Mouse (Mus musculus) cerebellum, adult 2 months (tissue): ENCODE measurements at regions not wholly inside any gene's neighbourhood (a gene's known extent, or its start where the extent isn't known, plus 50 kb on each side); places are given as distances from the start of the nearest gene placed in this dataset.

Experiments
- DNase-seq, 2 experiments: peaks; one replicate each; pipeline ENCODE4 v3.0.0; 2021
- H3K27ac ChIP-seq: fragments of 200-500 bp; 2 replicates; pipeline ENCODE4 v1.5.1; 2012; ENCODE audit warnings: low read length, control low read depth, inconsistent platforms; ENCODE audit not compliant: insufficient read depth
- H3K27me3 ChIP-seq: fragments of 200-500 bp; 2 replicates; pipeline ENCODE4 v1.6.1; 2012; ENCODE audit warnings: inconsistent platforms, mild to moderate bottlenecking, low read length, moderate library complexity; ENCODE audit not compliant: control insufficient read depth, insufficient read depth
- H3K4me1 ChIP-seq: fragments of 200-500 bp; 2 replicates; pipeline ENCODE4 v1.6.1; 2011; ENCODE audit warnings: low read length; ENCODE audit not compliant: control insufficient read depth, insufficient read depth
- H3K4me3 ChIP-seq: fragments of 200-500 bp; replicated peaks from 2 replicates; pipeline ENCODE3; 2011; ENCODE audit warnings: mild to moderate bottlenecking, low read depth, low read length, control low read depth; ENCODE audit not compliant: insufficient read depth
- CTCF ChIP-seq: fragments of 200-500 bp; IDR thresholded peaks from 2 replicates; pipeline ENCODE4 v1.5.1; 2011; ENCODE audit warnings: low read depth, mild to moderate bottlenecking, control low read depth, low read length, moderate library complexity, borderline replicate concordance; ENCODE audit not compliant: insufficient read depth
- POLR2A ChIP-seq: fragments of 200-500 bp; IDR thresholded peaks from 2 replicates; pipeline ENCODE4 v1.6.1; 2011; ENCODE audit warnings: low read length, control low read depth, borderline replicate concordance; ENCODE audit not compliant: insufficient read depth
- WGBS: fragments of 180-500 bp; shearing (Covaris S2); methylation state at CpG from one replicate; pipeline ENCODE4 v1.1.7; 2018; 5-methylcytosine and 5-hydroxymethylcytosine counted together

DNA sequence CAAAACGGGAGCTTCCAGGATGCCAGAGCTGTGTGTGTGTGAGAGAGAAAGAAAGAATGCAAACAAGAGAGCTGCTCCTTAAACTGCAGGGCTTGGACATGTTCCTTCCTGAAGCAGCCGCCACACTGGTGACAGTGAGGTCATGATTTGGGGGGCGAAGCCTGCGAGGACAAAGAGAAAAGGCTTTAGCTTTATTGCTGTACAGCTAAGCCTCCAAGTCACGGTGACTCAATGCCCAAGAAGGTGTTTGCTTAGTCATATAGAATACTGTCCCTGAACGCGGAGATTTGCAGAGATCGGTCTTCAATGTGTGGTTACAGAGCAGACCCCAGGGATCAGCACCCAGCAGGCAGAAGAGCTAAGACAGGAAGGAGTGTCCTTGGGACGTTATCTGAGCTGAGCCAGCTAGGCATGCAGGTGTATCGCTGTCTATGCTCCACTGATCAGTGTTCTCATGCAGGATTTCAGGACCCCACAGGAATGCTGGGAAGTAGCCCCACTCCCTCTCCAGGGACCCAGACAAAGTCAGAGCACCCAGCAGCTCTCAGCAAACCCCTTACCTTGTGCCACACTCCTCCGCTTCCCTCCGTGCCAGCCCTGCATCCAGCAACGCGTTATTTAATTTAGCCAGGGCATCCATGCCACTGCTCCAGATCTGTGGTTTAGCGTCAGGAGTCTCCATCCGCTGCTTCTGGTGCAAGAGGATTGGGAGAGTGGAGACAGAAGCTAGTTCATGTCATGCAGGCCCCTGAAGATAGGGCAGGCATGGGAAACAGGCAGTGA lies 129.0 kb downstream of the 3110018I06Rik start:
- Histone ChIP-seq H3K27me3 (no peaks in the 10 kb centered on the region), H3K27ac (no peak overlapping the region), H3K4me3 (no peak overlapping the region), H3K4me1 (no peaks in the 10 kb centered on the region)
- TF ChIP-seq CTCF (no peak), POLR2A (no peak)
- 72% methylated on average over 16 of the region's 16 CpGs for WGBS
- no peak for DNase-seq

- Histone ChIP-seq H3K27ac (no peak overlapping the region), H3K4me1 (no peaks in the 10 kb centered on the region), H3K4me3 (no peak overlapping the region), H3K27me3 (no peaks in the 10 kb centered on the region)
- TF ChIP-seq CTCF (no peak), POLR2A (no peak)
- peak in 1 of 2 experiments; percentile 3 for DNase-seq
- 13% methylated on average over 3 of the region's 3 CpGs for WGBS
These were observed 136.0 kb downstream of the 3110018I06Rik start for GRCm38 (mm10) chr12:107624446-107624845.

DNA sequence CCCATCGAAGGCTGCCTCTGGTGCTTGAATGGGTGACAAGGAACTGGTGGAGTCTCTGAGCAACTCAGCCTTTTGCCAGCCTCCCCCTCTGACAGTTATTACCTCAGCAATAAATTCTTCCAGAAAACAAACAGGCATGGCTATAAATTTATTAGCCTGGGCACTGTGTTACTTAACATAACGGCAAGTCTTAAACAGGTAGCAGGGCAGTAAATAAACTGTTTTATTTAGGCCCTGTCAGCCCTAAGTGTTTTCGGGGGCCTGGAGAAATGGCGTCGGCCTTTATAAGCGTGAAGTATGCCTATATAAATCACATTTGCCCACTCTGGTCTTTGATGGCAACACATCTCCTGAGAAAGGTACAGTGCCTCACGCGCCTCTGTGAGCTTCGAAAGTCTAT lies 159.6 kb downstream of the 3110018I06Rik start:
- WGBS: 97% methylated on average over 9 of the region's 9 CpGs
- no peak for DNase-seq
- Histone ChIP-seq H3K27ac (no peak overlapping the region), H3K4me1 (no peaks in the 10 kb centered on the region; the same call in 1 of the 2 replicates), H3K4me3 (no peak overlapping the region), H3K27me3 (no peaks in the 10 kb centered on the region)
- TF ChIP-seq CTCF (no peak), POLR2A (no peak)

DNA sequence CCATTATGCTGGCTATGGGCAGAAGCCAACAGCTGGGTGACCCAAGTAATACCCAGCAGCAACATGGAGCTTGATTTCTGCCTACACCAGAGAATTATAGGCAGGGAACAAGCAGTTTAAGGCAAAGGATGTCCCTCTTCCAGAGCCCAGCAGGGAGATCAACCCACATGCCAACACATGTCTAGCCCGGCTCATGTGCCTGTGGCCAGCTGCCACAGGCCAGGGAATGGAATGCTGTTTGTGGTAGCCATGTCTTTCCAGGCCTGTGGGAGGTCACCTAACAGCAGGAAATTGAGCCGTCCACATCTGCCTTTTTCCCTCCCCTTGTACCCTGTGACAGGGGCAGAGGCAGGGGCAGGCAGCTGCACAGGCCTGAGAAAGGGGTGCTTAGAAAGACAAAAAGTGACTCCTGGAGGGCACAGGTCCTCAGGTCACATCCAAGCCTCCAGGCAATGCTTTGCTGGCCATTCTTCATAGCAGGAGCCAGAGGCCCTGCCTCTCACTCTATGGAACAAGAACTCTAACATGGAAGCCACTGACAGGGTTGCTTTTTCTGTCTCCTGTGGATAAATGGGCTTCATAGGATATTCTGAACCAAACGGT lies 163.8 kb downstream of the 3110018I06Rik start:
- no peaks in the 10 kb centered on the region; the same call in 1 of the 2 replicates for H3K4me1 ChIP-seq
- no peak for TF ChIP-seq CTCF
- no peak for TF ChIP-seq POLR2A
- 31% methylated on average over 3 of the region's 3 CpGs for WGBS
- no peak overlapping the region for H3K4me3 ChIP-seq
- DNase-seq: no peak
- H3K27ac ChIP-seq: no peak overlapping the region
- H3K27me3 ChIP-seq: no peaks in the 10 kb centered on the region; the same call in 1 of the 2 replicates

- no peaks in the 10 kb centered on the region; the same call in 1 of the 2 replicates for H3K27me3 ChIP-seq
- H3K4me1 ChIP-seq: no peaks in the 10 kb centered on the region; the same call in 1 of the 2 replicates
- no peak overlapping the region for H3K27ac ChIP-seq
- WGBS: 29% methylated on average over 7 of the region's 7 CpGs
- DNase-seq: no peak
- TF ChIP-seq CTCF (no peak), POLR2A (no peak)
- H3K4me3 ChIP-seq: no peak overlapping the region
These were observed 164.7 kb downstream of the 3110018I06Rik start for GRCm38 (mm10) chr12:107653131-107653530.

DNA sequence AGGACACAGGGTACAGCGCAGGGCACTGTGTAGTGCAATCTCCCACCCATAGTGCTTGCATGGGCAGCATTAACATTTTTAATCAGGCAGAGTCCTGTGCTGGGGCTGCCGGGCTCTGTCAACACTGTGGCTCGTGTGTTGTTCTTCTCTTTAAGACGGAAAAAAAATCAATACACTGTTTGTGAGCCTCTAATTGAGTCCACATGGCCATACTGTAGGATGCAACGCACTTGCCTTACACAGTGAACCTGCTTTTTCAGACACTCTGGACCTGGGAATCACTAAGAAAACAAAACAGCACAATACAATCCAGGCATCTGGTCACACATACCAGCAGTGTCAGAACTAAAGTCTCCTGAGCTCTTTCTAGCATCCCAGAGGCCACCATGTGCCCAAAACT lies 168.4 kb downstream of the 3110018I06Rik start:
- peaks cover 3% of the 10 kb centered on the region; the same call in 1 of the 2 replicates for H3K4me1 ChIP-seq
- no peak overlapping the region for H3K4me3 ChIP-seq
- 91% methylated on average over 5 of the region's 5 CpGs for WGBS
- TF ChIP-seq POLR2A: no peak
- TF ChIP-seq CTCF: no peak
- H3K27ac ChIP-seq: no peak overlapping the region
- H3K27me3 ChIP-seq: peaks cover 1% of the 10 kb centered on the region; the same call in 1 of the 2 replicates
- no peak for DNase-seq

GRCm38 (mm10) chr12:107658241-107658640 lies 169.8 kb downstream of the 3110018I06Rik start:
- Histone ChIP-seq H3K4me3 (no peak overlapping the region), H3K27ac (no peak overlapping the region), H3K27me3 (peaks cover 1% of the 10 kb centered on the region; the same call in 1 of the 2 replicates), H3K4me1 (peaks cover 3% of the 10 kb centered on the region; the same call in 1 of the 2 replicates)
- TF ChIP-seq CTCF (no peak), POLR2A (no peak)
- 11% methylated on average over 12 of the region's 12 CpGs for WGBS
- DNase-seq: no peak
